Mouse (Mus musculus) testis, postnatal 10 days (tissue): ENCODE measurements around the gene Spred2.
"Not testable (repeated sequence)": the region's sequence is repeated elsewhere in the genome, so short reads cannot be mapped to it uniquely, and the experiment has no call there.

ENCODE experiments used
- DNase-seq: peaks from one replicate; pipeline ENCODE4 v3.0.0; 2021; ENCODE audit warnings: low spot score

The Spred2 gene

DNA sequence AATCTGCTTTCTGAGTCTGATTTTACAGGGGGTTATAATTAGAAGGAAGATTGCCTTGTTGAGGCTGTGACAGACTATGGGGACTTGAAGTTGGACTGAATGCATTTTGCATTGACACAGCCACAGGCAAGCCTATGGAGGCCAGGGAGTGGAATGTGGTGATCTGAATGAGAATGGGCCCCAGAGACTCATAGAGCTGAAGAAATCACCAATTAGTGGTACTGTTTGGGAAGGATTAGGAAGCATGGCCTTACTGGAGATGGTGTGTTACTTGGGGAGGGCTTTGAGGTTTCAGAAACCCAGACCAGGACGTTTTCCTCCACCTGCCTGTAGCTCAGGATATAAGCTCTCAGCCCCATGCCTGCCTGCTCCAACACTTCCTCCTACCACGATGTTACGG lies 135.6 kb downstream of the Spred2 start:
- DNase-seq = no peak

GRCm38 (mm10) chr11:20062801-20063200 lies 138.6 kb downstream of the Spred2 start:
- DNase-seq = not testable (repeated sequence)

GRCm38 (mm10) chr11:20064086-20064485 lies 139.9 kb downstream of the Spred2 start:
- DNase-seq = not testable (repeated sequence)

DNA sequence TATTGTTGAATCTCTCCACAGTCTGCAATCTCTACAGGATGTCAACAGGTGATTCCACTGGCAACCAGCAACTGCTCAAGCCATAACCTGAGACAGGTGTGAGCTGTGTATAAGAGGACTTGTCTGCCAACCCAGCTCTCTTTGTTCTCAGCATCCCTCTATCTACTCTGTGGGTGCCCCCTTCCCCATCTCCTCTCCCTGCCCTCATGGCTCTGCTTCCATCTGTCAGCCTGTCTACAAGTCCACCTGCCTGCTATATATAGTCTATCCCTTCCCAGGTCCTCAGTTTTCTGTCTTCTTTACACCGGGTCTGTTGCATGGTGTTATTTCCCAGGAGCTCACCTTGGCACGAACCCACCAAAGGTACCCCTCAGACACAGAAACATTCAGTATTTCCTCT lies 140.8 kb downstream of the Spred2 start:
- DNase-seq = no peak

DNA sequence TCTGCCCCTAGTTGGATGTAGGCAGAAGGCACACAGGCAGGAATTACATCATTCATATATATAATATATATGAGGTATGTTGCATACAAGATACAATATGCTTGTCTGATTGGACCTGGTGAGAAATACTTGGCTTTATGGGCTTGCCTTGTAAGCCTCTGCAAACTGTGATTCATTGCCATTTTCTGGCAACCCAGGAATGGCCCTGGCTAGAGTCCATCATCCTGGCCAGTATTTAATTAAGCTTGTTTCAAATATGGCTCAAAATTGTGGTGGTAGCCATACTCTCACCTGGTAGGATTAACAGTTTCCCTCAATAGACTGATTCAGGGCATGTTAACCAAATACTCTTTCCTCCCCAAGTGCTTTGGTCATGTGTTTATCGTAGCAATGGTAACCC lies 141.9 kb downstream of the Spred2 start:
- no peak for DNase-seq

DNA sequence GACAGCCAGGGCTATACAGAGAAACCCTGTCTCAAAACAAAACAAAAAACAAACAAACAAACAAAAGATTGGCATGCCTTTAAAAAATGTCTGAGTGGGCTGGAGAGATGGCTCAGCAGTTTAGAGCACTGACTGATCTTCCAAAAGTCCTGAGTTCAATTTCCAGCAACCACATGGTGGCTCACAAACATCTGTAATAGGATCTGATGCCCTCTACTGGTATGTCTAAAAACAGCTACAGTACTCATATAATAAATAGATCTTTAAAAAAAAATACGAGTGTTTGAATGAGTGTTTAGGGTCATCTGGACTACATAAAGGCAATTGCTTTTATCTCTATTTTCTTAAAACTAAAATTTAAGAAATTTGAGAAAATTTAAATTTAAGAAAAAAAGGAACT lies 143.3 kb downstream of the Spred2 start:
- DNase-seq = no peak

GRCm38 (mm10) chr11:20068346-20069004 lies 144.3 kb downstream of the Spred2 start:
- DNase-seq = no peak

DNA sequence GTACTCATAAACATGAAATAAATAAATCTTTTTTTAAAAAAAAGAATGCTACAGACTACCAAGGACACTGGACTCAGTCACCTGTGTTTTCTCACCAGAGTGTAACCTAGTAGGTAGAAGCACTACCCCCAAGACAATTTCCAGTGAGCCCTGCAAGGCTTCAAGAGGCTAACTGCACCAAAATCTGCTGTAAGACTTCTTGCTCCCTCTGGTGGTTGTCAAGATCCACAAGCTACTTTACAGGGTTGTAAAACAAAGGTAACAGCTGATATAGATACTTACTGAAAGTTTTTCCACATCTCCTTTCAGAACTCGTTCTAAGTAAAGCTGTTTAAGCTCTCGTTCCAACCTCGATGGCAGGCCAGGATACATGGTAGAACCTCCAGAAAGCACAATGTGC lies 148.0 kb downstream of the Spred2 start:
- DNase-seq = no peak

DNA sequence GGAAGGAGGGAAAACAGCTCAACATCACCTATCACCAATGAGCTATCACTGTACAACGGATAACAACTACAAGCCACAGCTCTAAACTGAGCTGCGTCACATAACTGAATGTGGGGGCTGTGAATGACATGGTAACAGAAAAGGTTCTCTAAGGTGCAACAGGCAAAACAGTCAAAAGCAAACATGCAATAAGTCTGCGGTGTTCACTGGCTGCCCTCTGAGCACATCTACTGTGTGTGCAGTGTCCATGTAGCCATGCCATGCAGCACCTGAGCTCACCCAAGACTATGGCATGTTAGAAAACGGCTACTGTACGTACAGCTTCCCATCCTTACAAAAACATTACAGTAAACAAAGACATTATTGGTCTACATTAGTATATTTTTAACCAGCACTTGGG lies 148.7 kb downstream of the Spred2 start:
- no peak for DNase-seq
